Mouse (Mus musculus) midbrain, embryonic 11.5 days (tissue): Measurements from ENCODE around the gene Ssrp1. TPM values are rescaled to one million over a fixed set of nuclear protein-coding genes. Genes with fewer than 3 reads are reported as not detected.

ENCODE experiments used
- ATAC-seq: fragments of 200-750 bp; cut with Nextera tagmentation; 2 replicates; pipeline ENCODE4 v1.8.0; 2017; ENCODE audit warnings: moderate TSS enrichment, moderate library complexity; ENCODE audit not compliant: low FRiP score
- DNase-seq: peaks from one replicate; pipeline ENCODE4 v3.0.0; 2015; ENCODE audit warnings: low spot score; ENCODE audit errors: missing footprints
- H3K27ac ChIP-seq: fragments of 300-500 bp; sonication (generic); 2 replicates; pipeline ENCODE4 v1.5.1; 2014; ENCODE audit warnings: low read depth, low read length
- H3K27me3 ChIP-seq: fragments of 300-500 bp; sonication (generic); 2 replicates; pipeline ENCODE4 v1.6.1; 2014; ENCODE audit warnings: mild to moderate bottlenecking, low read length, moderate library complexity, mixed read lengths; ENCODE audit not compliant: control insufficient read depth, insufficient read depth
- H3K36me3 ChIP-seq: fragments of 300-500 bp; sonication (generic); 2 replicates; pipeline ENCODE4 v1.6.1; 2014; ENCODE audit warnings: mild to moderate bottlenecking, low read length, moderate library complexity, mixed read lengths; ENCODE audit not compliant: control insufficient read depth, insufficient read depth
- H3K4me1 ChIP-seq: fragments of 300-500 bp; sonication (generic); 2 replicates; pipeline ENCODE4 v1.6.1; 2014; ENCODE audit warnings: low read length; ENCODE audit not compliant: control insufficient read depth, insufficient read depth
- H3K4me2 ChIP-seq: fragments of 300-500 bp; sonication (generic); 2 replicates; pipeline ENCODE4 v1.6.1; 2014; ENCODE audit warnings: mild to moderate bottlenecking, moderate library complexity
- H3K4me3 ChIP-seq: fragments of 300-500 bp; sonication (generic); 2 replicates; pipeline ENCODE4 v1.5.1; 2014; ENCODE audit warnings: low read depth, low read length
- H3K9ac ChIP-seq: fragments of 300-500 bp; sonication (generic); 2 replicates; pipeline ENCODE4 v1.6.1; 2014; ENCODE audit warnings: low read length
- H3K9me3 ChIP-seq: fragments of 300-500 bp; sonication (generic); 2 replicates; pipeline ENCODE4 v1.6.1; 2016; ENCODE audit warnings: low read length; ENCODE audit not compliant: control insufficient read depth
- WGBS: fragments of 180-500 bp; shearing (Covaris S2); extraction: QIAGEN DNeasy Blood & Tissue Kit; methylation state at CpG from one replicate; pipeline ENCODE4 v1.1.7; 2014; 5-methylcytosine and 5-hydroxymethylcytosine counted together
- polyA plus RNA-seq: library from polyadenylated mRNA; unstranded; fragments of >200 nt; fragmentation: Nextera tagmentation; extraction: Ambion mirVana; gene quantifications from 2 replicates; pipeline ENCODE4 v1.2.1, GENCODE M21; 2014

Ssrp1 gene
- polyA plus RNA-seq, 1 experiment from 2014 or later, result 352 TPM

DNA sequence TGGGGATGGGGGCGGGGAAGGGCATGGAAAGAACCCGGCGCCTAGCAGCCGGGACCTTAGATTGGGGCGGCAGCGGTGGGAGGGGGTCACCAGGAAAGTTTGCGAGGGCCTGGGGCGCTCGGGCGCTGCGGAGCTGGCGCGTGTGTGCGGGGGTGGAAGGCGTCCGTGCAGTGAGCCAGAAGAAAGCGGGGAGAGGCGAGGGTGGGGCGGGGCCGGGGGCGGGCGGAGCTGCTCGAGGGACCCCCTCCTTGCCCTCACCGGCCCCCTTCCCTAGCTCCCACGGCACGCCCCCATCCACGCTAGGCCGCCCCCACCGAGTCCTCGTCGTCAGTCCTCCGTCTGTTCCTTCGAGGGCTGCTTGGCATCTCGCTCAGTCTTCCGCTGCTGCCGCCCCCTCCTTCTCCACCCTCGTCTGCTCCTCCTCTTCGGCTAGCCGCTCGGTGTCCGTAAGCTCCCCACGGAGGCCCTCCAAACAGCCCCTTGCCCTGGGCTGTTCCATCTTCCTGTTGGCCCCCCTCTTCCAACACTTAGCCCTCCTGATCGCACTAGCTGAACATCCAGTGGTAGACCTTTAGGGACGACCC lies 11.2 kb downstream of the Ssrp1 start:
- ATAC-seq, result peak; percentile 79
- H3K36me3 ChIP-seq, result peaks cover 20% of the 10 kb centered on the region; the same call in 1 of the 2 replicates
- H3K27ac ChIP-seq, result peak overlapping the region; percentile 85
- H3K4me1 ChIP-seq, result peaks cover 24% of the 10 kb centered on the region
- DNase-seq, result peak; percentile 95
- no peaks in the 10 kb centered on the region for H3K9me3 ChIP-seq
- no peaks in the 10 kb centered on the region for H3K27me3 ChIP-seq
- H3K4me3 ChIP-seq, result peak overlapping the region; percentile 61
- peak overlapping the region; percentile 78 for H3K9ac ChIP-seq
- WGBS, result under 1% methylated on average over 37 of the region's 44 CpGs
- H3K4me2 ChIP-seq, result peak overlapping the region; percentile 69

- Histone ChIP-seq H3K36me3 (peaks cover 15% of the 10 kb centered on the region; the same call in 1 of the 2 replicates), H3K27ac (no peak overlapping the region), H3K9ac (peak overlapping the region; percentile 12; the same call in 1 of the 2 replicates), H3K4me2 (peak overlapping the region; percentile 69), H3K9me3 (no peaks in the 10 kb centered on the region), H3K4me1 (peaks cover 24% of the 10 kb centered on the region), H3K4me3 (peak overlapping the region; percentile 61), H3K27me3 (no peaks in the 10 kb centered on the region)
- no peak for ATAC-seq
- WGBS, result 68% methylated on average over 4 of the region's 4 CpGs
- peak; percentile 85 for DNase-seq
Observed at GRCm38 (mm10) chr2:85049277-85049676, 12.2 kb downstream of the Ssrp1 start.

DNA sequence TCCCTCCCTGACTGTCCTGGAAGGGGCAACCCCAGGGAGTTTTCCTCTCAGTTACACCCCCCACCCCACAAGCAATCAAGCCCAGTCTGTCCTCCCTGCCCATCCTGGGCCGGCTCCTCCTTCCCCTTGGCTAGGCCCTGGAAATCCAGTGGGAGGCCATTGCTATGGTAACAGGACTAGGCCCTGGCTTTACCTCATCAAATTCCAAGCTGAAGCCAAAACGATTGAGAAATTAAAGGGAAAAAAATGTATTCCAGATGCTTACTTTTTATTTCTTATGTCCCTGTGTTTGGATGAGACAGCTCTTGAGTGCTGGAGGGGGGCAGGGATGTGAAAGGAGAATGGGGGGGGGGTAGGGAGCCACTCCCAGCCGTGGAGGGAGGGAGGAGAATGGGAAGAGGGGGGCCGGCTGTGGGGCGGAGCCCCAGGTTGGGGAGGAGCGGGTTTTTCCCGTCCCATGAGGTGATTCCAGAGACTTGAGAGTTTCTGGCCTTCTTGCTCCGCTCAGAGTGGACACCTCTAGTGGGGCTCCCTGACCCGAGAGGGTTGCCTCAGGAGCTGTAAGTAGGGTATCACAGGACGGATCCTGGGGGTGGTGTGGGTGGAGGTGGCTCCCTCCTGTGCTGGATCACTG lies 13.1 kb downstream of the Ssrp1 start:
- ATAC-seq, result peak; percentile 50
- DNase-seq, result peak; percentile 91
- H3K9ac ChIP-seq, result peak overlapping the region; percentile 49; the same call in 1 of the 2 replicates
- WGBS, result 7% methylated on average over 10 of the region's 10 CpGs
- H3K4me2 ChIP-seq, result peak overlapping the region; percentile 69
- no peaks in the 10 kb centered on the region for H3K9me3 ChIP-seq
- peaks cover 24% of the 10 kb centered on the region for H3K4me1 ChIP-seq
- peaks cover 18% of the 10 kb centered on the region for H3K36me3 ChIP-seq
- H3K27ac ChIP-seq, result no peak overlapping the region; the same call in 1 of the 2 replicates
- no peaks in the 10 kb centered on the region for H3K27me3 ChIP-seq
- peak overlapping the region; percentile 19 for H3K4me3 ChIP-seq

- H3K27ac ChIP-seq, result no peak overlapping the region; the same call in 1 of the 2 replicates
- H3K9me3 ChIP-seq, result no peaks in the 10 kb centered on the region
- H3K4me2 ChIP-seq, result peak overlapping the region; percentile 69
- no peaks in the 10 kb centered on the region for H3K27me3 ChIP-seq
- peak overlapping the region; percentile 19 for H3K4me3 ChIP-seq
- 65% methylated on average over 9 of the region's 9 CpGs for WGBS
- no peak for DNase-seq
- no peak for ATAC-seq
- H3K4me1 ChIP-seq, result peaks cover 24% of the 10 kb centered on the region
- peak overlapping the region; percentile 38; the same call in 1 of the 2 replicates for H3K9ac ChIP-seq
- peaks cover 17% of the 10 kb centered on the region for H3K36me3 ChIP-seq
Observed at GRCm38 (mm10) chr2:85050746-85051145, 13.7 kb downstream of the Ssrp1 start.

DNA sequence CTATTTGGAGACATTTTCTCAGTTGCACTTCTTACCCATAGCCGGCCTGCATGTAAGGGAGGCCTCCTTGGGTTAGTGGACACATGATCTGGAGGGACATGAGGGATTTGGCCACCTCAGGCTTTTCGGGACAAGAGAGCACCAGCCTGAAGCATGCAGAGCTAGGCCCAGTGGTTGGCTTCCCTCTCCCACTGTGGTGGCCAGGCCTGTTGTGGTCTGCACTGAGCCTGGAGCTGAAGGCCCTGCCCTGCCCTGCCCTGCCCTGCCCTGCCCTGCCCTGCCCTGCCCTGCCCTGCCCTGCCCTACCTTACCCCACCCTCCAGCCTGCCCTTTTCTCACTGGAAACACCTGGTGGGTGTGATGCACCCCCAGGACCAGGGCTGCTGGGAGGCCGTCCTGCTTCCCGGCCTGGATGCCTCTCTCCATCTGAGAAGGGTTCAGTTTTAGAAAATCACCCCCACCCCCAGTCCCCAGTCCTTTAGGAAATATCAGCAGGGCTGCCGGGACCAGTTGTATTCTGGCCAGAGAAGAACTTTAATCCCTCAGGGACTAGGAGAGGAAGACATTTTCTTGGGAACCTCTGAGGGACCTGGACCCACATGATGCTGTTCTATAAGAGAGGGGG lies 16.3 kb downstream of the Ssrp1 start:
- Histone ChIP-seq H3K27ac (no peak overlapping the region), H3K4me2 (no peak overlapping the region), H3K36me3 (peaks cover 25% of the 10 kb centered on the region), H3K4me3 (no peak overlapping the region), H3K9me3 (no peaks in the 10 kb centered on the region), H3K27me3 (no peaks in the 10 kb centered on the region), H3K9ac (no peak overlapping the region), H3K4me1 (peaks cover 24% of the 10 kb centered on the region)
- DNase-seq, result no peak
- ATAC-seq, result no peak
- 86% methylated on average over 5 of the region's 5 CpGs for WGBS

DNA sequence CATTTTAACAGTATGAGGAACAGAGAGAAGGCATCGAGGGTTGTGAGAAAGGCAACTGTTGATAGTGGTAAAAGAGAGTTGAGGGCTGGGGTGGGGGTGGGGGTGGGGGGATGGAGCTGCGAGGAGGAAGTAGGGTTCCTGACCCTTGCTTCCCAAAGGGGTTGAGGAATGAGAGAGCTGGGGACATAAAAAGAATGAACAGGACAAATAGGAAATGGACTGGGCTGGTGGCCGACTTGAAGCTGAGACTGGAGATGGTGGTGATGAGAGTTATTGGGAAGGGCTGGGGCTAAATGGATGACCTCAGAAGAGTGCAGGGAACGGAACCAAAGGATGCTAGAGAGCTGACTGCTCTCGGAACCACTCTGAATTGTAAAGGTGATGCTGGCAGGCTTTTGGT lies 19.7 kb downstream of the Ssrp1 start:
- Histone ChIP-seq H3K4me3 (no peak overlapping the region), H3K9me3 (no peaks in the 10 kb centered on the region), H3K4me2 (no peak overlapping the region), H3K27ac (no peak overlapping the region), H3K4me1 (no peaks in the 10 kb centered on the region), H3K27me3 (no peaks in the 10 kb centered on the region), H3K9ac (no peak overlapping the region), H3K36me3 (peaks cover 41% of the 10 kb centered on the region)
- ATAC-seq (no peak), DNase-seq (no peak)
- WGBS, result 77% methylated on average over 5 of the region's 5 CpGs

- Histone ChIP-seq H3K9me3 (no peaks in the 10 kb centered on the region), H3K4me3 (no peak overlapping the region), H3K4me2 (no peak overlapping the region), H3K27me3 (no peaks in the 10 kb centered on the region), H3K9ac (no peak overlapping the region), H3K36me3 (peaks cover 40% of the 10 kb centered on the region), H3K27ac (no peak overlapping the region), H3K4me1 (no peaks in the 10 kb centered on the region)
- ATAC-seq (no peak), DNase-seq (no peak)
- 94% methylated on average over 6 of the region's 6 CpGs for WGBS
Observed at GRCm38 (mm10) chr2:85059677-85060076, 22.6 kb downstream of the Ssrp1 start.

- Histone ChIP-seq H3K4me3 (no peak overlapping the region), H3K9me3 (no peaks in the 10 kb centered on the region), H3K27me3 (no peaks in the 10 kb centered on the region), H3K36me3 (peaks cover 34% of the 10 kb centered on the region), H3K4me2 (no peak overlapping the region), H3K9ac (no peak overlapping the region), H3K27ac (no peak overlapping the region), H3K4me1 (no peaks in the 10 kb centered on the region)
- ATAC-seq, result peak; percentile 47
- WGBS, result 24% methylated on average over 11 of the region's 11 CpGs
- DNase-seq, result no peak
Observed at GRCm38 (mm10) chr2:85060591-85061060, 23.6 kb downstream of the Ssrp1 start.

DNA sequence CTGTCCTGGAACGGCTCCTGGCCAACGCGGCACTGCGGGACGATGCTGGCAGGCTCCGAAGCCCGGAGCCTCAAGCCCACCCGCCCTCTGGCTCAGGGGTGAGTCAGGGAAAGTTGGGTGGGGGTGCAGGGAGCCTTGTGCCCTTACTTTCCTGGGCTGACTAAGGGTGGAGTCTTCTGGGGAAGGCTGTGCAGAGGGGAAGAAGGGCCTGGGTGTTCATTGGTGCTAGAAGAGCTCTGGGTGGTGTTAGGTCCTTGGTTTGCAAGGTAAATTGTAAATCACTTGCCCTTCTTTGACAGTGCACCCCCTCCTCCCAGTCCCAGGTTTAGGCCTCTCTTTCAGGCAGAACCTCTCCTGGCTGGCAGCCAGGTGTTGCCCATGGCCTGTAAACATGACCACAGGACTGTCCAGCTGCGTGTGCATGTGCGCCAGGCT lies 24.1 kb downstream of the Ssrp1 start:
- no peaks in the 10 kb centered on the region for H3K4me1 ChIP-seq
- 48% methylated on average over 10 of the region's 10 CpGs for WGBS
- H3K9ac ChIP-seq, result no peak overlapping the region
- ATAC-seq (no peak; the same call in 1 of the 2 replicates), DNase-seq (no peak)
- H3K36me3 ChIP-seq, result peaks cover 31% of the 10 kb centered on the region
- no peaks in the 10 kb centered on the region for H3K9me3 ChIP-seq
- no peaks in the 10 kb centered on the region for H3K27me3 ChIP-seq
- no peak overlapping the region for H3K4me3 ChIP-seq
- H3K27ac ChIP-seq, result no peak overlapping the region
- H3K4me2 ChIP-seq, result no peak overlapping the region
